Mouse (Mus musculus): ENCODE results near the gene Rnase4. TPM values are rescaled to one million over a fixed set of nuclear protein-coding genes. Genes with fewer than 3 reads are reported as not detected.

Gene Rnase4
- 10 to 100 TPM; 25.0 to 30.1 TPM for total RNA-seq (2021)
- long read RNA-seq, experiment 1, partial matches to known transcripts, result 1 of 5 reads
- long read RNA-seq, experiment 1, other reads (novel, unspliced or antisense), result 0 of 5 reads
- long read RNA-seq, experiment 2, transcript Rnase4-201 (2 exons, 1,518 nt), result major isoform, 6 of 7 reads
- long read RNA-seq, experiment 2, partial matches to known transcripts, result 1 of 7 reads
- long read RNA-seq, experiment 2, other reads (novel, unspliced or antisense), result 0 of 7 reads

DNA sequence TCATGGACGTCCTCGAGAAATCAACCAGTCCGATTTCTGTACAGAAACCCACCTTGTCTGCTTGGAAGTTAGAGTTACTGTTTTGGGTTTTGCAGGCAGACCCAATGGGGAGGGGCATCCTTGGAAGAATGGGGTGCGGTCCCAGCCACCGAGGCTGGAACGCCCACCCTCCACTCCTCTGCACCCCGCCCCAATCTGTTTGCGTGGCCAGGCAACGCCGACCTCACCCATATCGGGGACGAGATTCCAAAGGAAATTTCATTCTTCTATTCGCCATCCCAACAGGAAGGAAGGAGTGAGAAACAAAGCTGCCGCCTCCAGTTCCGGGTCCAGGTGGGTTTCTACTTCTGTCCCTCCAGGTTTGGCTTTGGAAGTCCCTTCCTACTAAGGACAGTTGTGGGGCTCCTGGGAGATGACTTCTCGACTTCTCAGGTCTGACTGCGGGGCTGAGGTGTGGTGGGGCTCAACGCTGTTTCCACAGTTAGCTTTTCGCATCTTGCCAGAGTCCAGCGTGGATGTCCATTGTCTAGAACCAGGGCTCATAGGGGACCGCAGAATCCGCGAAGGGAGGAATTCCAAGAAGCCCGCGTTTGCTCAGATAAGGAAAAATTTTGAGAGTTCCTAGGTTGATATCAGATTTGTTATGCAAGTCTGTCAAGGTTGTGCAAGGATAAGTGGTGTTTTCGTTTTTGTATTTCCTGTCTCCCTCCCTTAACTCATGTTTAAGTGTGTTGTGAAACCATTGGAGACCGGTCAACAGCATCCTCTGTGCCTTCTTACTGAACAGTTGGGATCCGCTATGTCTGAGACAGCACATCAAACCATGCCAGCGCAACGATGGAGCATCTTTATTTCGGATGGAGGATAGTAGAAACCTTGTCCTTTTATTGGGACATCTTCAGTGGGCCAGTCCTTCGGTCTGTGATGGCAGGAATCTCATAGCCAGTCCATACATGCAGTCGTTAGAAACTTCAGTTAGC lies at the start of gene Rnase4, which contains the start of gene Ang:
Gene Rnase4, plus strand, starts transcription at position 157 of the 980 bp plus-strand sequence.
Gene Ang, plus strand, starts transcription at position 230 of the 980 bp plus-strand sequence.
- peak; percentile 82 for DNase-seq (ENCODE audit: low spot score)

GRCm38 (mm10) chr14:51041769-51042168 lies 49.1 kb upstream of the Rnase4 start, which contains the start of gene Rnase9:
TSS of gene Rnase9 (minus strand) at chr14:51041869.
- no peak for DNase-seq (ENCODE audit: low spot score)

- no peak for DNase-seq (ENCODE audit: low spot score)
Measured at GRCm38 (mm10) chr14:51047846-51048245, 43.0 kb upstream of the Rnase4 start.

GRCm38 (mm10) chr14:51050063-51050462 lies 40.8 kb upstream of the Rnase4 start, which contains the start of gene Rnase11:
TSS of gene Rnase11 (minus strand) at chr14:51050163.
- DNase-seq (ENCODE audit: low spot score), result no peak

DNA sequence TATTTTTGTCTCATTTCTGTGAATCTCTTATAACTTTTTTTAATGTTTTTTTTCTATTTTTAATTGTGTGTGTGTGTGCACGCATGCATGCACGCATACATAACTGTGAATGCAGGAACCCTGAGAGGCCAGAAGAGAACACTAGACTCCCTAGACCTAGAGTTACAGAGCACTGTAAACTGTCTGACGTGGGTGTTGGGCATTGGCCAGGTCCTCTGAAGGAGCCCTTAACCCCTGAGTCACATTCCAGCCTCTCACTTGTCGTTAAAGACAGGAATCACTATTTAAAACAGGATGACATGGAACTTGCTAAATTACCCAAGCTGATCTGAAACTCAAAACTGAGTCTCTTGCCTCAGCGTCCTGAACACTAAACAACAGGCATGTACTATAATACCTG lies 38.9 kb upstream of the Rnase4 start:
- no peak for DNase-seq (ENCODE audit: low spot score)

DNA sequence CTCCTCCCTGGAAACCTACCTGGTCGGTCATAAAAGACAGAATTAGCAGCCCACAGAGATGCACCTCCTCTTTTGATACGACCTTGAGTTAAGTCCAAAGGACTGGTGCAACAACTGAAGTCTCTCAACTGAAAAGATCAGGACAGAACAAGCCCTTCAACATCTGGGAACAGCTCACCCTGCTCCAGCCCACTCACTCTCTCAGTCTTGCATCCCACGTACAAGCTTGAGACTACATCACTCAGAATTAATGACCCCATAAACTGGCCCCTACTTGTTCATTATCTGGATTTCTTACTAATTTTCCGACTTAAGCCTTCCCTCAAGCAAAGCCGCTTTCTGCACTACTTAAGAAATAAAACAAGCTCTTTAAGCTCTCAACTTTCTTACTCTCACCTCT lies 37.7 kb upstream of the Rnase4 start:
- DNase-seq (ENCODE audit: low spot score), result no peak

- DNase-seq (ENCODE audit: low spot score), result no peak
Measured at GRCm38 (mm10) chr14:51054243-51055237, 36.3 kb upstream of the Rnase4 start.

DNA sequence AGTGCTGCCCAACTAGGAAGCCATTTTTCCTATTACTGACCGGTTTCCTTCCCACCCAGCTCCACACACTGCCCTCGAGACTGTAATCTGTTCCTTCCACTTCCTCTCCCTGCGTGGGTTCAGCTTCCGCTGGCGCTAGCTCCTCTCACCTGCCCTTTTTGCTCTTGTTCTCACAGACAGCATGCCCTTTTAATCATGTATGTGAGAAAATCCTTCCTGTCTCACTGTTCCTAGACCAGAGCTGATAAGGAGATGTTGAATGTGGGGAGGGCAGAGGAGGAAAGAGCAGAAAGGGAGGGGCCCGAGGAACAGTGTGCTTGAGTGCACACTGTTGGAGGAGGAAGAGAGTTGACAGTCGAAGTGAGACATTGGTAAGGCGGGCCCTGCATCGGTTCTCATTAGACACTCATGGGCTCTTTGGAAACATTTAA lies 33.5 kb upstream of the Rnase4 start, which contains the start of gene Rnase12:
Gene Rnase12, minus strand, starts transcription at position 261 of the 431 bp plus-strand sequence.
- DNase-seq (ENCODE audit: low spot score), result no peak

DNA sequence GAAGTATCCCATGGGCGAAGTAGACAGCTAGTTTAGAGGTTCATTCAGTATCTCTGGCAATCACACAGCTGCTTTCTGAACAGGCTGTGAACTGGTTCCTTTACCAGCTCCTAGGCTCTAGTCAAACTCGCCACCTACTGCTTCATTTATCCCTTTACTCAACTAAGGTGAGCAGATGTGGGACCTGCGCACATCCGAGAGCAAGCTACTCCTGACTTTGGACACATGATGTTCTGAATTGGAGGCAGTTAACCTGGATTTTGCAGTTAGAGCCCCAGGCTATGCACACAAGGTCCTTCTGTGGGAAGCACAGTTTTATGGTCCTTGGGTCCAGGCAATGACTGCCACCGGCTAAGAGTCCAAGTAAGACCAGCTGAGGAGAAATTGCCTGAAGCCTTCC lies 30.1 kb upstream of the Rnase4 start:
- DNase-seq (ENCODE audit: low spot score), result no peak

DNA sequence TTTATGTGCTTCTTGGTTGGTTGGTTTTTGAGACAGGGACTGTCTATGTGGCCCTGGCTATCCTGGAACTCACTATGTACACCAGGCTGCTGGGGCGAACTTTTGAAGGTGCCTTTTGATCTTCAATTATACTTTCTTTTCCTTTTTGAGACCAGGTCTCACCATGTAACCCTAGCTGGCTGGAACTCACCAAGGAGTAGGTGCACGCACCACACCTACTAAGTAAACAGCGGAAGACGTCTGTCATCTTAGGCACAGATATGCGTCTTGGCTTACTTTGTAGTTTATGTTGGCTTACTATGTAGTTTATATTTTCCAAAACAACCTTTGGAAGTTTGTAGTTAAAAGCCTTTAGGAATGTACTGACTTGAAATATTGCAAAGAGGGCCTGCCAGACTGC lies 21.9 kb upstream of the Rnase4 start:
- DNase-seq (ENCODE audit: low spot score), result no peak

DNA sequence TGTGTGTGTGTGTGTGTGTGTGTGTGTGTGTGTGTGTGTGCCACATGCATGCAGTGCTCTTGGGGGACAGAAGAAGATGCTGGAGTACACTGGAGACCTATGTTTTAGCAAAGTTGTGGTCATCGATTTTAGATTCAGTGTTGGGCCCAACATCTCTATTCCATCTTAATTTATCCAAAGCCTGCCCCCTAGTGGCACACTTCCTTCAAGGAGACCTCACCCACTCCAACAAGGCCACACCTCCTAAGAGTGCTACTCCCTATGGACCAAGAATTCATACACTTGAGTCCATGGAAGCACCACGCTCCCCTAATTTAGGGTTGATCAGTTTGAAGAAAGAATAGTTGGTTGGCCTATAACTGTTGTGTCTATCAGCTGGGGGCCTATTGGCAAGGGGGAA lies 21.3 kb upstream of the Rnase4 start:
- no peak for DNase-seq (ENCODE audit: low spot score)

- no peak for DNase-seq (ENCODE audit: low spot score)
Measured at GRCm38 (mm10) chr14:51074335-51074734, 16.5 kb upstream of the Rnase4 start, which contains the start of gene Olfr750. TSS of gene Olfr750 (minus strand) at chr14:51074435.

DNA sequence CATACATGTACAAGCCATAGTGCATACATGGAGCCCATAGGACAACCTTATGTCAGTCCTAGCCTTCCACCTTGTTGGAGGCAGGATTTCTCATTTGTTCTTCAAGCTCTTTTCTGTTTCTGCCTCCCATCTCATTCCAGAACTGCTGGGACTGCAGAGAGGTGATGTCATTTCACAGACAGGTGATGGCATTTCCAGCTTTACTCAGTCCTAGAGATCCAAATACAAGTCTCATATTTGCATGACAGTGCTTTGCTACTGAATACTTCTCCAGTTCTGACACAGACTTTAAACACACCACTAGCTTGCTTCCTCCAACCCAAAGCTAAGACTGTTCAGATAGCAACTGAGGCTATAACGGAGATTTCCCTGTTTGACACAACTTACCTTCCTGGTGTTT lies 11.7 kb upstream of the Rnase4 start:
- no peak for DNase-seq (ENCODE audit: low spot score)

DNA sequence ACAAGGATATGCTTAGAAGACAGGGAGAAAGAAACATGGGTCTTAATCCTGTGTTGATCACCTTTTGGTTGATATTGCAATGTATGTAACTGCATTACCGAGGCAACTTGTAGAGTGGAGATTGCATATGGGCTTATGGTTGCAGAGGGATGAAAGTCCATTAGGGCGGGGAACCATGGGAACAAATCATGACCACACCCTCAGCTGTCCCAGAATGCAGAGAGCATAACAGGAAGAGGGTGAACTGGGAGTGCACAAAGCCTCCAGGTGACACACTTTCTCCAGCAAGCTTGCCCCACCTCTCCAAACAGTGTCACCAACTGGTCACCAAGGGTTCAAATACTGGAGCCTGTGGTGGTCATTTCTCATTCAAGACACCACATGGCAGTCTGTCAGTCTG lies 9.8 kb upstream of the Rnase4 start:
- DNase-seq (ENCODE audit: low spot score), result no peak

DNA sequence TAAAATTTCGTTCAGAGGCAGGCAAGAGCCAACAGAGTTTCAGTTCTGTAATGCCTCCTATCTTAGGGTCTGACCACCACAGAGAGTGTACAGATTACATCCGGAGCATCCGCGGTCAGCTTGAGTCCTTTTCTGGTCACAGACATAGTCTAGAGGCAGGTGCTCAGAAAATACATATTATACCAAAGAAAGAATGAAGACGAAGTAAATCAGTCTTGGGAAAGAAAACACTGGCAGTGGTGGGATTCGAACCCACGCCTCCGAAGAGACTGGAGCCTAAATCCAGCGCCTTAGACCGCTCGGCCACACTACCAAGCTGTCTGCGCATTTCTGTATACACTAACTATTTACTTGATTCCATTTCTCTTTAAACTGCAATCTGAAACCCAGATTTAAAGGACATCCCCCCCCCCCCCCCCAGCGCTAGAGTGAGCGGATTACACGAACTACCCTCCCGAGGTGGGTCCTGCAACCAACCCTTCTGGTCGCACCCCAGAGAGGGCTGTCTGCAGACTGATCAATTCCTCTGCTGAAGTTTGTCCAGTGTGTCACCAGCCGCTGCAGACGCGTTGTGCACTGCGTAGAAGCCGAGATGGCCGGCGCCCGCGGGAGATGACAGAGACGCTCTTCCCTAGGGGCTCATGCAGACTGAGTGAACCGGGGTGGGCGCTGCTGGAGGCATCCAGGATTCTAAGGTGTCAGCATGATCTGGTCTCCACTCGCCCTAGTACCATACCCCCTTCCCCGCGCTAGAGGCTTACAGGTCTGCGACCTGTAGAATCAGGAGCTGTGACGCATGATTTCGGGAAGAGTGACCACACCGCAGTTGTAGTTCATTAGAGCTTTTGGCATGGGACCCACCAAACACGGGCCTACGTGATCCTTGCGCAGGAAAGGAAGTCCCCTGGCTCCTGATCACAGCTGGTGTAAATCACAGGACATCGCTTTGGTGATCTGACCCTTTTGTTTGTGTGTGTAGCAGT lies 8.0 kb upstream of the Rnase4 start:
- peak; percentile 73 for DNase-seq (ENCODE audit: low spot score)

GRCm38 (mm10) chr14:51083805-51084204 lies 7.1 kb upstream of the Rnase4 start:
- DNase-seq (ENCODE audit: low spot score), result no peak

GRCm38 (mm10) chr14:51085086-51085485 lies 5.8 kb upstream of the Rnase4 start:
- no peak for DNase-seq (ENCODE audit: low spot score)

DNA sequence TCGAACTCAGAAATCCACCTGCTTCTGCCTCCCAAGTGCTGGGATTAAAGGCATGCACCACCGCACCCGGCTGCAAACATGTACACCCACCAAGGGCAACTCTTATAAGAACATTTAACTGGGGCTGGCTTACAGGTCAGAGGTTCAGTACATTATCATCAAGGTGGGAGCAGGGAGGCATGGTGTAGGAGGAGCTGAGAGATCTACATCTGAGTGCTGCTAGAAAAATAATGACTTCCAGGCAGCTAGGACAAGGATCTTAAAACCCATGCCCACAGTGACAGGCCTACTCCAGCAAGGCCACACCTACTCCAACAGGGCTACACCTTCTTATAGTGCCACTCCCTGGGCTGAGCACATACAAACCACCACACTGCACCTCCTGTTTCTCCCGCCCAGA lies 5.0 kb upstream of the Rnase4 start:
- no peak for DNase-seq (ENCODE audit: low spot score)

GRCm38 (mm10) chr14:51087762-51088161 lies 3.1 kb upstream of the Rnase4 start:
- DNase-seq (ENCODE audit: low spot score), result no peak
